Mouse (Mus musculus): ENCODE measurements around the gene Gm3739. TPM values are rescaled to one million over a fixed set of nuclear protein-coding genes. Genes with fewer than 3 reads are reported as not detected.

Gm3739 gene
- polyA plus RNA-seq (2017; shearing (Covaris generic)): 10 to 100 TPM in 1 of 2 experiments, 1 to 10 TPM in 1; 7.2 to 14.7 TPM

GRCm38 (mm10) chr14:7314661-7315060 lies at the start of gene Gm3739:
Gm3739 (minus strand) TSS chr14:7315049.

GRCm38 (mm10) chr14:7332295-7332694 lies 17.4 kb upstream of the Gm3739 start, which contains the start of gene Gm5797:
Gm5797 (minus strand) TSS chr14:7332395.

DNA sequence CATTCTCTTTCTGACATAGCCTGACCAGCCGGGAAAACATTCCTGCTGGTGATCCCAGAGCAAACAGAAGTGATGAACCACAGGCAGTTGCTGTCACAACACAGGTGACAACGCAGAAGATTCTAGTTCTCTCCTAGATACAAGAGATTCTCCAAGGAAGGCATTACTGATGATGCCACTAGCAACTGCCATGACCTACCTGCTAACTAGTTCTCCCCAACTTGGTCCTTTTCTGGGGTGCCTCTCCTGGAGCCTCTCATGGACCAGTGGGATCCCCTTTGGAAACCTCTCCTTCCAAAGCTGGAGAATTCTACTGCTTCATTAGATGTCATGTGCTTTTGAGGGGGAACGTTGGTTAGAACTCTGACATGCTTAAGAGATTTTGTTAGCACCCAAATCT lies 50.2 kb downstream of the Gm3739 start, which contains the start of gene Gm3727:
Gene Gm3727 (minus strand): TSS at position 101 of the 400 bp plus-strand sequence.

Other genes with a start within 250 kb of the Gm3739 start
- gene Gm3696, start 214.4 kb downstream of the Gm3739 start, polyA plus RNA-seq (2017; shearing (Covaris generic)): 1 to 10 TPM; 1.5 to 5.1 TPM
- gene Gm6676, start 189.6 kb downstream of the Gm3739 start, polyA plus RNA-seq (2017; shearing (Covaris generic)): under 1 TPM; 0.11 to 0.38 TPM
- gene Gm3512, start 140.5 kb downstream of the Gm3739 start, polyA plus RNA-seq (2017; shearing (Covaris generic)): 10 to 100 TPM in 1 of 2 experiments, under 1 TPM in 1; 0.33 to 10.9 TPM
- under 1 TPM; 0.11 to 0.38 TPM for gene Gm16434, start 120.5 kb downstream of the Gm3739 start, polyA plus RNA-seq (2017; shearing (Covaris generic))
- gene Gm3727, start 50.3 kb downstream of the Gm3739 start, polyA plus RNA-seq (2017; shearing (Covaris generic)): not detected
- gene Gm5797, start 17.3 kb upstream of the Gm3739 start, polyA plus RNA-seq (2017; shearing (Covaris generic)): not detected
- not detected for gene Gm8374, start 50.1 kb upstream of the Gm3739 start, polyA plus RNA-seq (2017; shearing (Covaris generic))
- gene Gm3755, start 135.9 kb upstream of the Gm3739 start, polyA plus RNA-seq (2017; shearing (Covaris generic)): not detected
- gene Gm3752, start 168.7 kb upstream of the Gm3739 start, polyA plus RNA-seq (2017; shearing (Covaris generic)): 10 to 100 TPM in 1 of 2 experiments, 1 to 10 TPM in 1; 7.1 to 14.6 TPM

Measured in inflammation-experienced regulatory T-cells (primary cell).